In the genomic region with DNA sequence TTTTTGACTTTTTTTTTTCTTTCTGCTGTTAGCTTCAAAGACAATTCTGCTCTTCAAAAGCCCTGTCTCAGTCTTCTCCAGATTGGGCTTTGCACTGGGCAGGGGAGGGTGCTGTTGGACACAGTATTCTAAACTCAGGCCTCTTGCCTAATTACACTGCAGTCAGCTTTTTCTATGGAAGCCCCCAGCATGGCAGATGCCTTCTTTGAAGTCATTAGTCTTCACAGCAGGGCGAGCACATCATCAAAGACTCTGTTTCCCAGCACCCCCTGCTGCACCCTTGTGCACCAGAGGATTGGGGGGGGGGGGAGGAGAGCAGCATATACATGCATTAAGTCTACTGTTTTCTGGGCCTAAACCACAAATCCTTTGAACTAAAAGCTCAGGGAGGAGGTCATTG, we compare ENCODE assay signal across 20 mouse cellular contexts.
A peak's percentile ranks its signal among the peaks of the same experiment; 100 is the strongest.
DNase-seq lines count a peak whose midpoint lies in the region; ATAC-seq lines count a peak whose summit lies in the region.
"Had no signal": no experiment of that assay in that cellular context is flagged by ENCODE, and none has a peak within 500 bp of the region (broad histone marks: within the 10 kb centered on the region; RNA-seq: fewer than 3 reads in every experiment).

No protein-coding gene starts in this region.

- 10% methylated on average over 1 of the region's 1 CpGs for WGBS in midbrain, embryonic 14.5 days

- H3K9me3 ChIP-seq in midbrain, embryonic 14.5 days (ENCODE audit: control insufficient read depth, low read length) = no peaks in the 10 kb centered on the region
- H3K9me3 ChIP-seq: embryonic facial prominence, embryonic 12.5 days; heart, embryonic 12.5 days; limb, embryonic 15.5 days; megakaryocyte, embryonic 14.5 days had no signal

- H3K27ac ChIP-seq in midbrain, embryonic 14.5 days (replicated peaks; ENCODE audit: low read depth, low read length) = no peak overlapping the region
- H3K27ac ChIP-seq: embryonic facial prominence, embryonic 12.5 days; limb, embryonic 15.5 days had no signal

- H3K4me3 ChIP-seq in midbrain, embryonic 14.5 days (replicated peaks; ENCODE audit: low read depth, low read length) = no peak overlapping the region
- H3K4me3 ChIP-seq: embryonic facial prominence, embryonic 12.5 days; heart, embryonic 12.5 days; limb, embryonic 15.5 days; megakaryocyte, embryonic 14.5 days had no signal

- H3K27me3 ChIP-seq in midbrain, embryonic 14.5 days (ENCODE audit: control insufficient read depth, insufficient read depth, low read length) = no peaks in the 10 kb centered on the region
- H3K27me3 ChIP-seq: embryonic facial prominence, embryonic 12.5 days; heart, embryonic 12.5 days; limb, embryonic 15.5 days; megakaryocyte, embryonic 14.5 days had no signal

- no peak overlapping the region for H3K9ac ChIP-seq in midbrain, embryonic 14.5 days (replicated peaks; ENCODE audit: low read length)
- H3K9ac ChIP-seq: embryonic facial prominence, embryonic 12.5 days; heart, embryonic 12.5 days; limb, embryonic 15.5 days had no signal

- H3K4me2 ChIP-seq in midbrain, embryonic 14.5 days (ENCODE audit: low read length) = no peak overlapping the region
- H3K4me2 ChIP-seq: embryonic facial prominence, embryonic 12.5 days; heart, embryonic 12.5 days; limb, embryonic 15.5 days had no signal

- no peak; the same call in 1 of the 2 replicates for ATAC-seq in midbrain, embryonic 14.5 days (ENCODE audit: low FRiP score, low TSS enrichment)
- ATAC-seq: CD4-positive, CD25-positive, alpha-beta regulatory T cell, adult 4 months; intestine, postnatal 0 days had no signal

- H3K4me1 ChIP-seq in midbrain, embryonic 14.5 days (ENCODE audit: control insufficient read depth, insufficient read depth, low read length) = no peaks in the 10 kb centered on the region
- H3K4me1 ChIP-seq: embryonic facial prominence, embryonic 12.5 days; heart, embryonic 12.5 days; limb, embryonic 15.5 days; megakaryocyte, embryonic 14.5 days had no signal

- no peaks in the 10 kb centered on the region for H3K36me3 ChIP-seq in midbrain, embryonic 14.5 days (ENCODE audit: control insufficient read depth, insufficient read depth, low read length)
- H3K36me3 ChIP-seq: embryonic facial prominence, embryonic 12.5 days; G1E; heart, embryonic 12.5 days; limb, embryonic 15.5 days had no signal

- DNase-seq in embryo, embryonic 10 days (ENCODE audit: low spot score) = peak; percentile 36
- DNase-seq in embryo, embryonic 11 days = no peak
- peak; percentile 40 for DNase-seq in retina, postnatal 1 day
- no peak for DNase-seq in retina, embryonic 14.5 days (ENCODE audit: low spot score)
- peak; percentile 49 for DNase-seq in midbrain, embryonic 14.5 days
- no peak for DNase-seq in gastrocnemius, adult 8-10 months (ENCODE audit: low spot score in 2 of 2)
- no peak for DNase-seq in layer of hippocampus, postnatal 10 days (ENCODE audit: low spot score in 2 of 2)
- no peak for DNase-seq in kidney, adult 11 months
- DNase-seq: cerebellum, postnatal 14 days; heart, postnatal 4 days; kidney, postnatal 10 days; lung, postnatal 10 days; thymus, postnatal 25 days had no signal

Comparison
In these comparisons a context has a peak if more than half of its experiments do, and no peak if none do; other contexts are left out.
1. DNase-seq: peak in embryo, embryonic 10 days (single experiment), retina, postnatal 1 day (single experiment) and midbrain, embryonic 14.5 days (single experiment); none in embryo, embryonic 11 days (single experiment), retina, embryonic 14.5 days (single experiment), gastrocnemius, adult 8-10 months (0 of 2), layer of hippocampus, postnatal 10 days (0 of 2) and kidney, adult 11 months (single experiment).